Mouse (Mus musculus): ENCODE data around the gene Pcsk2.
A peak's percentile ranks its signal among the peaks of the same experiment; 100 is the strongest.

Pcsk2 gene

GRCm38 (mm10) chr2:143646001-143646400, 100.0 kb downstream of the Pcsk2 start:
- no peak for DNase-seq

- DNase-seq: no peak
These were observed 108.7 kb downstream of the Pcsk2 start for GRCm38 (mm10) chr2:143654621-143655020.

GRCm38 (mm10) chr2:143656968-143657367, 111.0 kb downstream of the Pcsk2 start:
- no peak for DNase-seq

- DNase-seq: no peak
These were observed 120.8 kb downstream of the Pcsk2 start for GRCm38 (mm10) chr2:143666785-143667184.

GRCm38 (mm10) chr2:143677869-143678268, 131.9 kb downstream of the Pcsk2 start:
- DNase-seq: no peak

- no peak for DNase-seq
These were observed 133.6 kb downstream of the Pcsk2 start for GRCm38 (mm10) chr2:143679513-143679912.

- peak; percentile 14 to 37 for DNase-seq
These were observed 136.1 kb downstream of the Pcsk2 start for GRCm38 (mm10) chr2:143681873-143682555.

- no peak for DNase-seq
These were observed 137.6 kb downstream of the Pcsk2 start for GRCm38 (mm10) chr2:143683513-143683912.

GRCm38 (mm10) chr2:143691244-143691643, 145.3 kb downstream of the Pcsk2 start:
- no peak for DNase-seq

GRCm38 (mm10) chr2:143696026-143696557, 150.1 kb downstream of the Pcsk2 start:
- peak in 1 of 2 experiments; percentile 3 for DNase-seq

GRCm38 (mm10) chr2:143696704-143697103, 150.7 kb downstream of the Pcsk2 start:
- DNase-seq: no peak

- DNase-seq: no peak
These were observed 155.2 kb downstream of the Pcsk2 start for GRCm38 (mm10) chr2:143701141-143701540.

GRCm38 (mm10) chr2:143702931-143703344, 157.0 kb downstream of the Pcsk2 start:
- DNase-seq: no peak

- DNase-seq: no peak
These were observed 162.2 kb downstream of the Pcsk2 start for GRCm38 (mm10) chr2:143708205-143708604.

- peak in 1 of 2 experiments; percentile 2 for DNase-seq
These were observed 163.3 kb downstream of the Pcsk2 start for GRCm38 (mm10) chr2:143709249-143709648.

- DNase-seq: no peak
These were observed 164.0 kb downstream of the Pcsk2 start for GRCm38 (mm10) chr2:143709979-143710378.

GRCm38 (mm10) chr2:143711886-143712285, 165.9 kb downstream of the Pcsk2 start:
- DNase-seq: no peak

- no peak for DNase-seq
These were observed 166.9 kb downstream of the Pcsk2 start for GRCm38 (mm10) chr2:143712901-143713300.

- no peak for DNase-seq
These were observed 167.9 kb downstream of the Pcsk2 start for GRCm38 (mm10) chr2:143713902-143714301.

GRCm38 (mm10) chr2:143715110-143715509, 169.2 kb downstream of the Pcsk2 start:
- DNase-seq: peak in 1 of 2 experiments; percentile 3

GRCm38 (mm10) chr2:143723231-143723630, 177.3 kb downstream of the Pcsk2 start:
- DNase-seq: peak; percentile 13 to 19

GRCm38 (mm10) chr2:143724101-143724500, 178.1 kb downstream of the Pcsk2 start:
- no peak for DNase-seq

- DNase-seq: no peak
These were observed 178.8 kb downstream of the Pcsk2 start for GRCm38 (mm10) chr2:143724720-143725119.

GRCm38 (mm10) chr2:143732501-143732900, 186.5 kb downstream of the Pcsk2 start:
- DNase-seq: no peak

GRCm38 (mm10) chr2:143735442-143735841, 189.5 kb downstream of the Pcsk2 start:
- no peak for DNase-seq

Measured in kidney, postnatal 4 days (tissue).